Mouse (Mus musculus): Measurements from ENCODE around the gene Jade1. TPM values are rescaled to one million over a fixed set of nuclear protein-coding genes. Genes with fewer than 3 reads are reported as not detected.

The Jade1 gene
- polyA plus RNA-seq, 1 experiment from 2014 or later, result 12.4 TPM

GRCm38 (mm10) chr3:41580401-41581323, 25.1 kb downstream of the Jade1 start:
- Histone ChIP-seq H3K9ac (peak overlapping the region; percentile 44), H3K4me3 (no peak overlapping the region)
- WGBS, result 60% methylated on average over 14 of the region's 14 CpGs

GRCm38 (mm10) chr3:41581436-41581835, 25.9 kb downstream of the Jade1 start:
- Histone ChIP-seq H3K9me3 (no peaks in the 10 kb centered on the region), H3K4me2 (no peak overlapping the region), H3K27me3 (replicated peaks) (no peaks in the 10 kb centered on the region), H3K4me3 (no peak overlapping the region), H3K9ac (no peak overlapping the region), H3K27ac (replicated peaks) (no peak overlapping the region), H3K4me1 (peaks cover 81% of the 10 kb centered on the region), H3K36me3 (no peaks in the 10 kb centered on the region)
- WGBS, result 75% methylated on average over 8 of the region's 8 CpGs
- ATAC-seq (ENCODE audit: extremely low read depth, insufficient number of reproducible peaks, low FRiP score, low TSS enrichment), result no peak

More at GRCm38 (mm10) chr3:41580401-41581323, 25.1 kb downstream of the Jade1 start:
- Histone ChIP-seq H3K4me2 (no peak overlapping the region), H3K36me3 (no peaks in the 10 kb centered on the region), H3K27me3 (replicated peaks) (no peaks in the 10 kb centered on the region), H3K4me1 (peaks cover 81% of the 10 kb centered on the region), H3K27ac (replicated peaks) (no peak overlapping the region), H3K9me3 (no peaks in the 10 kb centered on the region)
- no peak for ATAC-seq (ENCODE audit: extremely low read depth, insufficient number of reproducible peaks, low FRiP score, low TSS enrichment)

- no peaks in the 10 kb centered on the region for H3K27me3 ChIP-seq (replicated peaks)
- no peak overlapping the region for H3K4me2 ChIP-seq
- H3K9ac ChIP-seq, result no peak overlapping the region
- peaks cover 89% of the 10 kb centered on the region for H3K4me1 ChIP-seq
- 72% methylated on average over 7 of the region's 7 CpGs for WGBS
- no peaks in the 10 kb centered on the region for H3K36me3 ChIP-seq
- ATAC-seq (ENCODE audit: extremely low read depth, insufficient number of reproducible peaks, low FRiP score, low TSS enrichment), result no peak
- H3K9me3 ChIP-seq, result no peaks in the 10 kb centered on the region
- H3K27ac ChIP-seq (replicated peaks), result no peak overlapping the region
- H3K4me3 ChIP-seq, result no peak overlapping the region
These were observed 26.7 kb downstream of the Jade1 start for GRCm38 (mm10) chr3:41582256-41582655.

- Histone ChIP-seq H3K27me3 (replicated peaks) (no peaks in the 10 kb centered on the region), H3K36me3 (no peaks in the 10 kb centered on the region), H3K9ac (no peak overlapping the region), H3K4me3 (no peak overlapping the region), H3K27ac (replicated peaks) (no peak overlapping the region), H3K4me1 (peaks cover 89% of the 10 kb centered on the region), H3K9me3 (no peaks in the 10 kb centered on the region), H3K4me2 (no peak overlapping the region)
- WGBS, result 87% methylated on average over 14 of the region's 14 CpGs
- no peak for ATAC-seq (ENCODE audit: extremely low read depth, insufficient number of reproducible peaks, low FRiP score, low TSS enrichment)
These were observed 27.6 kb downstream of the Jade1 start for GRCm38 (mm10) chr3:41583092-41583491.

- no peaks in the 10 kb centered on the region for H3K9me3 ChIP-seq
- 0 out of 2 replicates have a peak overlapping the region, but pooled peaks have one; percentile 10 for H3K27ac ChIP-seq (replicated peaks)
- no peaks in the 10 kb centered on the region for H3K27me3 ChIP-seq (replicated peaks)
- ATAC-seq (ENCODE audit: extremely low read depth, insufficient number of reproducible peaks, low FRiP score, low TSS enrichment), result no peak
- H3K4me1 ChIP-seq, result peaks cover 89% of the 10 kb centered on the region
- WGBS, result 58% methylated on average over 4 of the region's 4 CpGs
- H3K4me3 ChIP-seq, result no peak overlapping the region
- no peak overlapping the region for H3K4me2 ChIP-seq
- H3K9ac ChIP-seq, result peak overlapping the region; percentile 30; the same call in 1 of the 2 replicates
- no peaks in the 10 kb centered on the region for H3K36me3 ChIP-seq
These were observed 28.1 kb downstream of the Jade1 start for GRCm38 (mm10) chr3:41583621-41584020.

GRCm38 (mm10) chr3:41585548-41585947, 30.0 kb downstream of the Jade1 start:
- Histone ChIP-seq H3K4me2 (no peak overlapping the region), H3K27ac (replicated peaks) (0 out of 2 replicates have a peak overlapping the region, but pooled peaks have one; percentile 5), H3K4me1 (peaks cover 90% of the 10 kb centered on the region), H3K36me3 (peaks cover 16% of the 10 kb centered on the region), H3K27me3 (replicated peaks) (no peaks in the 10 kb centered on the region), H3K4me3 (no peak overlapping the region), H3K9ac (no peak overlapping the region), H3K9me3 (no peaks in the 10 kb centered on the region)
- WGBS, result 80% methylated on average over 5 of the region's 5 CpGs
- no peak for ATAC-seq (ENCODE audit: extremely low read depth, insufficient number of reproducible peaks, low FRiP score, low TSS enrichment)

- H3K4me3 ChIP-seq, result no peak overlapping the region
- 92% methylated on average over 6 of the region's 6 CpGs for WGBS
- H3K27ac ChIP-seq (replicated peaks), result no peak overlapping the region
- peaks cover 16% of the 10 kb centered on the region for H3K36me3 ChIP-seq
- H3K4me2 ChIP-seq, result no peak overlapping the region
- no peaks in the 10 kb centered on the region for H3K9me3 ChIP-seq
- no peak overlapping the region for H3K9ac ChIP-seq
- H3K4me1 ChIP-seq, result peaks cover 89% of the 10 kb centered on the region
- no peaks in the 10 kb centered on the region for H3K27me3 ChIP-seq (replicated peaks)
- ATAC-seq (ENCODE audit: extremely low read depth, insufficient number of reproducible peaks, low FRiP score, low TSS enrichment), result no peak
These were observed 30.8 kb downstream of the Jade1 start for GRCm38 (mm10) chr3:41586330-41586729.

GRCm38 (mm10) chr3:41586917-41587316, 31.4 kb downstream of the Jade1 start:
- H3K4me3 ChIP-seq, result no peak overlapping the region
- H3K9me3 ChIP-seq, result no peaks in the 10 kb centered on the region
- H3K27me3 ChIP-seq (replicated peaks), result no peaks in the 10 kb centered on the region
- H3K27ac ChIP-seq (replicated peaks), result peak overlapping the region; percentile 12; the same call in 1 of the 2 replicates
- H3K36me3 ChIP-seq, result peaks cover 20% of the 10 kb centered on the region
- H3K4me1 ChIP-seq, result peaks cover 89% of the 10 kb centered on the region
- 0 out of 2 replicates have a peak overlapping the region, but pooled peaks have one; percentile 33 for H3K9ac ChIP-seq
- ATAC-seq (ENCODE audit: extremely low read depth, insufficient number of reproducible peaks, low FRiP score, low TSS enrichment), result no peak
- WGBS, result 73% methylated on average over 7 of the region's 7 CpGs
- H3K4me2 ChIP-seq, result no peak overlapping the region

- H3K27ac ChIP-seq (replicated peaks), result peak overlapping the region; percentile 12; the same call in 1 of the 2 replicates
- H3K4me2 ChIP-seq, result peak overlapping the region; percentile 7; the same call in 1 of the 2 replicates
- H3K4me1 ChIP-seq, result peaks cover 89% of the 10 kb centered on the region
- WGBS, result 31% methylated on average over 6 of the region's 6 CpGs
- H3K36me3 ChIP-seq, result peaks cover 27% of the 10 kb centered on the region
- ATAC-seq (ENCODE audit: extremely low read depth, insufficient number of reproducible peaks, low FRiP score, low TSS enrichment), result no peak
- H3K9ac ChIP-seq, result 0 out of 2 replicates have a peak overlapping the region, but pooled peaks have one; percentile 33
- H3K9me3 ChIP-seq, result no peaks in the 10 kb centered on the region
- H3K4me3 ChIP-seq, result no peak overlapping the region
- H3K27me3 ChIP-seq (replicated peaks), result no peaks in the 10 kb centered on the region
These were observed 32.1 kb downstream of the Jade1 start for GRCm38 (mm10) chr3:41587588-41587987.

GRCm38 (mm10) chr3:41588495-41588894, 33.0 kb downstream of the Jade1 start:
- H3K9ac ChIP-seq, result no peak overlapping the region
- no peak overlapping the region for H3K4me2 ChIP-seq
- H3K36me3 ChIP-seq, result peaks cover 35% of the 10 kb centered on the region
- H3K4me3 ChIP-seq, result no peak overlapping the region
- peaks cover 80% of the 10 kb centered on the region for H3K4me1 ChIP-seq
- H3K27me3 ChIP-seq (replicated peaks), result no peaks in the 10 kb centered on the region
- no peak for ATAC-seq (ENCODE audit: extremely low read depth, insufficient number of reproducible peaks, low FRiP score, low TSS enrichment)
- H3K9me3 ChIP-seq, result no peaks in the 10 kb centered on the region
- H3K27ac ChIP-seq (replicated peaks), result no peak overlapping the region
- WGBS, result 75% methylated on average over 8 of the region's 8 CpGs

GRCm38 (mm10) chr3:41589246-41589914, 33.8 kb downstream of the Jade1 start:
- 82% methylated on average over 19 of the region's 19 CpGs for WGBS
- Histone ChIP-seq H3K36me3 (peaks cover 44% of the 10 kb centered on the region), H3K9me3 (no peaks in the 10 kb centered on the region), H3K27me3 (replicated peaks) (no peaks in the 10 kb centered on the region), H3K4me3 (no peak overlapping the region), H3K4me2 (no peak overlapping the region), H3K4me1 (peaks cover 72% of the 10 kb centered on the region), H3K27ac (replicated peaks) (no peak overlapping the region), H3K9ac (peak overlapping the region; percentile 5; the same call in 1 of the 2 replicates)
- no peak for ATAC-seq (ENCODE audit: extremely low read depth, insufficient number of reproducible peaks, low FRiP score, low TSS enrichment)
